Mouse (Mus musculus): ENCODE data around the gene Nkap.
"Not testable (repeated sequence)": the region's sequence is repeated elsewhere in the genome, so short reads cannot be mapped to it uniquely, and the experiment has no call there.

The Nkap gene

GRCm38 (mm10) chrX:37126671-37127358 lies at the start of gene Nkap:
Gene Nkap (plus strand): TSS chrX:37126795.
- DNase-seq (ENCODE audit: low spot score), result peak; percentile 71

DNA sequence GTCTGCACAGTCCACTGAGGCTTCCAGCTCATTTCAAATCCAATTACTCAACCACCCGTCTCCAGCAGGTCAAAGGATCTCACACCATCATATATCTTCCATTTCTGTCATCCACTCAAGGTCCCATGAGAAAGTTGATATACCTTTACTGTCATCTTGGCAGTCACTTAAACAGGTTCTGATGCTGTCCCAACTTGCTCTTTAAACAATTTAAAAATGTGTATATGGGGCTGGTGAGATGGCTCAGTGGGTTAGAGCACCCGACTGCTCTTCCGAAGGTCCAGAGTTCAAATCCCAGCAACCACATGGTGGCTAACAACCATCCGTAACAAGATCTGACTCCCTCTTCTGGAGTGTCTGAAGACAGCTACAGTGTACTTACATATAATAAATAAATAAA lies 46.2 kb upstream of the Nkap start:
- DNase-seq (ENCODE audit: low spot score), result not testable (repeated sequence)

DNA sequence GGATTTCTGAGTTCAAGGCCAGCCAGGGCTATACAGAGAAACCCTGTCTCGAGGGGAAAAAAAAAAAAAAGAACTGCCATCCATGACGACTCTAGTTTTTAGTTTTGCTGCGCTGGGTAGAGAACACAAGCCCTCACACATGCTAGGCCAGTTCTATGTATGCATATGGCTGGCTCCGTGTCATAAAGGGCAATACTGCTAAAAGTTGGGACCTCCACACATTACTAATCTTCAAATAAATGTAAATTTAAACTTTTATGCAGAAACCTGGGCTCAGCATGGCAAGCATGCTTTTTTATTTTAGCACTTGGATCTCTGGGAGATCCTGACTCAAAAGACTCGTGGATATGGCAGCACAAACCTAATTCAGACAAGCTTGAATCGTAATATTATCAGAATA lies 45.4 kb upstream of the Nkap start:
- no peak for DNase-seq (ENCODE audit: low spot score)

DNA sequence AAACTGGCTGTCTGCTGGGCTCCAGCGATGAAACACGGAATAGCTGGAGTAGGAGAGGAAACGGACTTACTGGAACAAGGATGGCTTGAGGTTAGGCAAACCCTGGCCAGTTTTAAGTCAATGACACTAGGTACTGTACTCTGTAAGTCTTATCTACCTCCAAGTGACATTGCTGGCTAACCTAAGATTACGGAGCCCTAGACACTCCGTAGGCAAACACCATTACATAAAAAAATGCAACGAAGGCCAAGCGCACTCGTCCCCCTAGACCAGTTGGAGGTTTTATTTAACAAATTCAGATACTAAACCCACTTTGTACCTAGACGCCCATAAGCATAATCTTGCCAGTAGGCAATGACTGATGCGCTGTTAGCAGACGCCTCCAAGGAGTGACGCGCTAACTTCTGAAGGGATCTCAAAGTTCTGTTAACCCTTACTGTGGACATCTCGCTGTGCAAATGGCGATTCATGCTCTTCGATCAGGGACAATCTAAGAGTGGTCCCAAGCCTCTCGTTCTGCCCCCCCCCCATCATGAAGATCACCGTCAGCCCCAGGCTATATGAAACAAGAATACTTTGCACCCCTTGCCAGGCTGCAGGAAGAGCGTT lies 42.2 kb upstream of the Nkap start:
- DNase-seq (ENCODE audit: low spot score), result peak; percentile 19

- DNase-seq (ENCODE audit: low spot score), result peak; percentile 89
Observed at GRCm38 (mm10) chrX:37084927-37085660, 41.5 kb upstream of the Nkap start, which contains the start of gene Rpl39. Gene Rpl39 (minus strand): TSS chrX:37085402.

GRCm38 (mm10) chrX:37085665-37086064 lies 40.9 kb upstream of the Nkap start:
- no peak for DNase-seq (ENCODE audit: low spot score)

GRCm38 (mm10) chrX:37088778-37089177 lies 37.8 kb upstream of the Nkap start:
- DNase-seq (ENCODE audit: low spot score), result no peak

GRCm38 (mm10) chrX:37091457-37091856 lies 35.1 kb upstream of the Nkap start:
- no peak for DNase-seq (ENCODE audit: low spot score)

GRCm38 (mm10) chrX:37095106-37095768 lies 31.4 kb upstream of the Nkap start:
- no peak for DNase-seq (ENCODE audit: low spot score)

GRCm38 (mm10) chrX:37098681-37099080 lies 27.9 kb upstream of the Nkap start:
- no peak for DNase-seq (ENCODE audit: low spot score)

- no peak for DNase-seq (ENCODE audit: low spot score)
Observed at GRCm38 (mm10) chrX:37103826-37104225, 22.8 kb upstream of the Nkap start.

DNA sequence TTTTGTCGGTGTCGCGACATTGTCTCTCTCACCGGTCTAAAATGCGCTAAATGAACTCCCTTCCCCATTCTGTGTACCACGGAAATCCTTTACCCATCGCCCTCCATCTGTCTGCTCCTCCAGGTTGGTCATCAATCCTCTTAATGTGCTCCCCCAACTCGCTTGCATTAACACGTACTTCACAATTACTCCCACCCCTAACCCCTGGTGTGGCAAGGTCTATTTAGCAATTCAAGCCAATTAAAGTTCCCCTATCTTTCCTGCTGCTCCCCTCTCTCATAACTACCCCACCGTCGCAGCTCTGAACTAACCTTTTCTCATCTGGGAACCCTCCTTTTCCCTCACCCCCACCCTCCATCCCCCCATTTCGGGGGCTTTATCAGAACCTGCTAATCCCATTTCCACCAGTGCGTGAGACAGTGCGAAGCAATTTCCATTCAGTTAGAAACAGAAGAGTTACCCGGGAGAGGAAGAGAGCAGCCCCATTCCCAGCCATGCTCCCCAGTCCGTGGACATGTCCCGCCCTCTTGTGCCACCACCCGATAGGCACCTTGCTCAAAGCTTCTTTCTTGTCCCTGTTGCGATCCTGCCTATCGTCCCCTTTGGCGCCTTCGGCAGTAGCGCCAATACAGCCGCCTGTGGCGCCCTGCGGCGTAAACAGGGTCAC lies 16.9 kb upstream of the Nkap start:
- no peak for DNase-seq (ENCODE audit: low spot score)

- peak; percentile 93 for DNase-seq (ENCODE audit: low spot score)
Observed at GRCm38 (mm10) chrX:37110193-37110880, 16.3 kb upstream of the Nkap start, which contains the start of gene Upf3b. Gene Upf3b (minus strand): TSS chrX:37110322.

DNA sequence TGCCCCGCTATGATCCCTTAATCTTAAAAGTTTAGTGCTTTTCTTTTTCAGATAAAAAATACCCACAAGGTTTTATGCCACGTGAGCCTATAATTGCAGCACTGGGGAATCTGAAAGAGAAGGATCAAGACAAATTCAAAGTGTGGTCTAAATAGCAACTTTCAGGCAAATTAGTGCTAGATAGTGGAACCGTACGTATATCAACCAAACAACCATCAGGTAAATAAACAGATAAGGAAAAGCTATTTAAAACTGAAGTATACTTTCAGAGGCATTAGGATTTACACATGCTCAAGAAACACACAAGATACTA lies 15.8 kb upstream of the Nkap start:
- DNase-seq (ENCODE audit: low spot score), result no peak

DNA sequence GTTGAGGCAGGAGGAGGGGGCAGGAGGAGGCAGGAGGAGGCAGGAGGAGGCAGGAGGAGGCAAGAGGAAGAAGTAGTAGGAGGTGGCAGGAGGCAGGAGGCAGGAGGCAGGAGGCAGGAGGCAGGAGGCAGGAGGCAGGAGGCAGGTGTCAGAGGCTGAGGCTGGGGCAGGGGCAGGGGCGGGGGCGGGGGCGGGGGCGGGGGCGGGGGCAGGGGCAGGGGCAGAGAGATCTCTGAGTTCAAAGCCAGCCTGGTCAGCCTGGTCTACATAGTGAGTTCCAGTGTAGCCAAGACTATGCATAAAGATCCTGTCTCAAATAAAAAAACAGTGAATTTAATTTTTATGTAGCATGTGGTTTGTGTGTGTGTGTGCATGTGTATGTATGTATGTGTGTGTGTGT lies 9.5 kb upstream of the Nkap start:
- DNase-seq (ENCODE audit: low spot score), result no peak

GRCm38 (mm10) chrX:37119585-37119984 lies 7.0 kb upstream of the Nkap start:
- DNase-seq (ENCODE audit: low spot score), result no peak

DNA sequence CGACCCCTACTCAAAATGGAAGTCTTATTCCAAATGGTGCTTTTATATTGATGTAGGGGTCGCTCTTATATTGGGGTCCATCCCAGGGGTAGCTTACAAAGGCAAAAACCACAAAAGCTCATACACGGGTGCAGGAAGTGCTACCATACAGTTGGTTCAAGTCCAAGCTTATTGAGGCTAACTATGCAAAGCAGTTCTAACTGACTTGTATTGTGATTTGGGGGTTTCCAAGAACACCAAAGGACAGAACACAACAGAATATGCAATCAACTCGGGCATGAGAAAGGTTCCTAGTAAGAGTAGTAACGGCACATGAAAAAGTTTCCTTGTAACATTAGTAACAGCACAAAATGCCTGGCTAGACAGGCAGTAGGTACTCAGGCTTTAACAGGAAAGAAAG lies 6.4 kb upstream of the Nkap start:
- DNase-seq (ENCODE audit: low spot score), result no peak

DNA sequence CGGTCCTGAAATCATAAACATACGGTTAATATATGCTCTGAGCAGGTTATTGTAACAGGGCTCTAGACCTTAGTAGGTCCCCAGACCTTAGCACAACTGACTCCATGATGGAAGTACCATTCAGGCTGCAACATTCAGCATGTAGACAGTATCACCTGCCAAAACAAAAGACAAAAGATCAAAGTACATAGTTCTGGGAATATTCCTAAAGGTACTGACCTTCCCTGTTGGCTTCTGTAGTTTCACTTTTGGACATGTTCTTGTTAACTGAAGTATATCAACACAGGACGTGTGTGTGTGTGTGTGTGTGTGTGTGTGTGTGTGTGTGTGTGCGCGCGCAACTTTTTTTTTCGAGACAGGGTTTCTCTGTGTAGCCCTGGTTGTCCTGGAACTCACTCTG lies 1.1 kb upstream of the Nkap start:
- DNase-seq (ENCODE audit: low spot score), result no peak

DNA sequence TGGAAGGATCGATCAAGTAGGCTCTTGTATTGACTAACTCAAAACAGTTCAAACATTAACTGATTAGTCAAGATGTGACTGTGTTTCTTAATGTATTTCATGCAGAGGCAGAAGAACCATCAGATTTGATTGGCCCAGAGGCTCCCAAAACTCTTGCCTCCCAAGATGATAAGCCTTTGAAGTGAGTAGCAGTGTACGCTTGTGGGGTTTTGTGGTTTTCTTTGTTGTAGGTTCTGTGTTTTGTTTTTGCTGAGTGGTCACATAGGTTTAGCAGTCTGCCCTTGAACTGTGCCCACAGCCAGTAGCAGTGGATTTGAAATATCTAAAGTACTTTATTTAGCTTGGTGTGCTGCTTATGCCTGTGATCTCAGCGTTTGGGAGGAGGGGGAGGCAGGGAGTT lies 15.1 kb downstream of the Nkap start:
- DNase-seq (ENCODE audit: low spot score), result no peak

GRCm38 (mm10) chrX:37144498-37144897 lies 17.9 kb downstream of the Nkap start:
- not testable (repeated sequence) for DNase-seq (ENCODE audit: low spot score)

DNA sequence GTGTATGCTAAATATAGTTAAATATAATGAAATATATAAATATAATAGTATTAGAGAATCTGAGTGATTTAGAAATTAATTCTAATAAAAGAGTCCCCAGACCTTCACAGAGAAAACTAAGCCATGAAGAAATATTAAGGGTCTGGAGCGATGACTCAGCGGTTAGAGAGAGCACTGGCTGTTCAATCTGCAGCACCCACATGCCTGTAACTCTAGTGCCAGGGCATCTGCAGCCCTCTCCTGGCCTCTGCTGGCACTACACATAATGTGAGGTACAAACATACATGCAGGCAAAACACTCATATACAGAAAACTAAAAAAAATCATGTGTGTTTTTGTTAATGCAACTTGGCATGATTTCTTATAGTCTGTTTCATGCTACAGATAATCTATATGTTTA lies 18.4 kb downstream of the Nkap start:
- DNase-seq (ENCODE audit: low spot score), result no peak

DNA sequence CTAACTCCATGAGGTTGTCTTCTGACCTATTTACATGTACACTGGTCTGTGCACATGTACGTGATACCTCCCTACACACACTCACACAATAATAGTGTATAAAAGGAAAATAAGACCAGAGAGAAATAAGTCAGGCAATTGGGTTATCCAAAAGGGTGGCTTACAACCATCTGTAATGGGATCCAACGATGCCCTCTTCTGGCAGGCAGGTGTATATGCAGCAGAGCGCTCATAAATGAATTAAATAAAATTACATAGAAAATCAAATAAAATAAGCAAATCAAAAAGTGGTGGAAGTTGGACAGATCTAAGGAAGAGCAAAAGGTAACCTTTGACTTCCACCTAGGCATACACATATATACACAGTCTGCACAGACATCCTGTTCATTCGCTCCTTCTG lies 31.2 kb downstream of the Nkap start:
- no peak for DNase-seq (ENCODE audit: low spot score)
